Mouse (Mus musculus): ENCODE measurements at regions not wholly inside any gene's neighbourhood (a gene's known extent, or its start where the extent isn't known, plus 50 kb on each side); places are given as distances from the start of the nearest gene placed in this dataset.

GRCm38 (mm10) chr8:103808580-103808979 is 292.8 kb upstream of the Cdh5 start:
- no peak for DNase-seq (ENCODE audit: low read depth)

GRCm38 (mm10) chr8:103809140-103809539 is 292.3 kb upstream of the Cdh5 start:
- no peak for DNase-seq (ENCODE audit: low read depth)

- no peak for DNase-seq (ENCODE audit: low read depth)
These were observed 287.4 kb upstream of the Cdh5 start for GRCm38 (mm10) chr8:103813954-103814591.

GRCm38 (mm10) chr8:103816101-103816894 is 285.1 kb upstream of the Cdh5 start:
- no peak for DNase-seq (ENCODE audit: low read depth)

GRCm38 (mm10) chr8:103823541-103823940 is 277.9 kb upstream of the Cdh5 start:
- no peak for DNase-seq (ENCODE audit: low read depth)

GRCm38 (mm10) chr8:103824747-103825146 is 276.7 kb upstream of the Cdh5 start:
- no peak for DNase-seq (ENCODE audit: low read depth)

- DNase-seq (ENCODE audit: low read depth): no peak
These were observed 276.1 kb upstream of the Cdh5 start for GRCm38 (mm10) chr8:103825289-103825688.

GRCm38 (mm10) chr8:103830416-103830815 is 271.0 kb upstream of the Cdh5 start:
- no peak for DNase-seq (ENCODE audit: low read depth)

- no peak for DNase-seq (ENCODE audit: low read depth)
These were observed 261.4 kb upstream of the Cdh5 start for GRCm38 (mm10) chr8:103839990-103840389.

GRCm38 (mm10) chr8:103845964-103846363 is 255.5 kb upstream of the Cdh5 start:
- no peak for DNase-seq (ENCODE audit: low read depth)

GRCm38 (mm10) chr8:103846382-103846976 is 254.9 kb upstream of the Cdh5 start:
- DNase-seq (ENCODE audit: low read depth): no peak

- no peak for DNase-seq (ENCODE audit: low read depth)
These were observed 251.6 kb upstream of the Cdh5 start for GRCm38 (mm10) chr8:103849785-103850184.

GRCm38 (mm10) chr8:103851286-103851685 is 250.1 kb upstream of the Cdh5 start:
- no peak for DNase-seq (ENCODE audit: low read depth)

GRCm38 (mm10) chr8:103853048-103853447 is 248.4 kb upstream of the Cdh5 start:
- no peak for DNase-seq (ENCODE audit: low read depth)

- no peak for DNase-seq (ENCODE audit: low read depth)
These were observed 246.1 kb upstream of the Cdh5 start for GRCm38 (mm10) chr8:103855291-103855690.

- DNase-seq (ENCODE audit: low read depth): no peak
These were observed 242.3 kb upstream of the Cdh5 start for GRCm38 (mm10) chr8:103859130-103859529.

GRCm38 (mm10) chr8:103873598-103874502 is 227.6 kb upstream of the Cdh5 start:
- DNase-seq (ENCODE audit: low read depth): no peak

GRCm38 (mm10) chr8:103874506-103874905 is 226.9 kb upstream of the Cdh5 start:
- DNase-seq (ENCODE audit: low read depth): no peak

- no peak for DNase-seq (ENCODE audit: low read depth)
These were observed 221.9 kb upstream of the Cdh5 start for GRCm38 (mm10) chr8:103879505-103879904.

- no peak for DNase-seq (ENCODE audit: low read depth)
These were observed 220.8 kb upstream of the Cdh5 start for GRCm38 (mm10) chr8:103880431-103881145.

GRCm38 (mm10) chr8:103881146-103881486 is 220.3 kb upstream of the Cdh5 start:
- no peak for DNase-seq (ENCODE audit: low read depth)

All from naive thymus-derived CD4-positive, alpha-beta T cell, adult 2 months (primary cell).